Mouse (Mus musculus) layer of hippocampus, adult 2 months (tissue): Measurements from ENCODE around the gene Thra. TPM values are rescaled to one million over a fixed set of nuclear protein-coding genes. Genes with fewer than 3 reads are reported as not detected.

Experiments
- DNase-seq, 2 experiments: peaks; one replicate each; pipeline ENCODE4 v3.0.0; 2022; ENCODE audit warnings: low spot score in 2 of 2
- H3K27ac ChIP-seq: fragments of 200-600 bp; 2 replicates; pipeline ENCODE4 v1.8.1; 2022
- H3K4me3 ChIP-seq: fragments of 200-600 bp; 2 replicates; pipeline ENCODE4 v1.8.1; 2022; ENCODE audit warnings: mild to moderate bottlenecking
- CTCF ChIP-seq: fragments of 200-600 bp; conservative IDR thresholded peaks from 2 replicates; pipeline ENCODE4 v1.8.1; 2022; ENCODE audit warnings: antibody characterized with exemption, mild to moderate bottlenecking, moderate library complexity
- total RNA-seq, 2 experiments: library from RNA; stranded (reverse); gene quantifications; 2 replicates each; pipeline ENCODE4 v1.2.3; 2021

The Thra gene
- total RNA-seq, 2 experiments from 2014 or later: 996 to 1,082 TPM

DNA sequence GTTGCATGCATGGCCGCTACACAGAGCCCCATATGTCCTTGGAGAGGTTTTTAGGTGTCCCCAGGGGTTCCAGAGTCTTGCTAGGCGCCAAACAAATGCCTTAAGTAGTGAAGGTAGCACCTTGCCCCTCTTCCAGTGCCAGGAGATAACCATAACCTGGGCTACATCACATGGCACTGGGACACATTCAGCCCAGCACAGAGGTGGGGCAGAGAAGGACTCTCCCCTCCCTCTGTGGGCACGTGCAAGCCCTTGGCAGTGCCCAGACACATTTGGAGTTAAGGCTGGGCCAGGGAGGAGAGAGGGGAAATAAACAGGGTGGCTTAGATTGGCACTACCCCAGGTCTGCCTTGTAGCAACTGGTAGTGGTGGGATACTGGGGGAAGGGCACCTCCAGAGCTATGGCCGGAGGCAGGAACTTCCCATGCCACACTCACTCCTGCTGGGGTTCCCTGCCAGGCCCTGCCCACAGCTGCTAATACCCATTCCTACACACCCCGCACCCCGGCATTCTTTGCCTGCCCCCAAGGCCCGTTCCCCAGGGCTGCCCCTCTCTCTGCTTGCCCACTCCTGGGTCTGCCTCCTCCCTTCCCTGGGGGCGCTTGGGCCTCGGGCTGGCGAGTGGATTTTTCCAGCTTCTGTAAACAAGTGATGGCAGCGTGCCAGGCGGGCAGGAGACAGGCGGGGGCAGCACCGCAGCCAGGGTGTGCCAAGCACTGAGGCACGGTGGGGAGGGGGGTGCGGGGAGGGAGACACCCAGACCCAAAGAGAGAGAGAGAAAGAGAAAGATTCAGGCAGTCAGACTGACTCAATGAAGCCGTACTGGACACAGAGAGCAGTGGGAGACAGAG, 10.1 kb downstream of the Thra start:
- peak; percentile 82 to 86 for DNase-seq
- TF ChIP-seq CTCF: no peak
- H3K4me3 ChIP-seq: peak overlapping the region; percentile 45
- peak overlapping the region; percentile 97 for H3K27ac ChIP-seq

DNA sequence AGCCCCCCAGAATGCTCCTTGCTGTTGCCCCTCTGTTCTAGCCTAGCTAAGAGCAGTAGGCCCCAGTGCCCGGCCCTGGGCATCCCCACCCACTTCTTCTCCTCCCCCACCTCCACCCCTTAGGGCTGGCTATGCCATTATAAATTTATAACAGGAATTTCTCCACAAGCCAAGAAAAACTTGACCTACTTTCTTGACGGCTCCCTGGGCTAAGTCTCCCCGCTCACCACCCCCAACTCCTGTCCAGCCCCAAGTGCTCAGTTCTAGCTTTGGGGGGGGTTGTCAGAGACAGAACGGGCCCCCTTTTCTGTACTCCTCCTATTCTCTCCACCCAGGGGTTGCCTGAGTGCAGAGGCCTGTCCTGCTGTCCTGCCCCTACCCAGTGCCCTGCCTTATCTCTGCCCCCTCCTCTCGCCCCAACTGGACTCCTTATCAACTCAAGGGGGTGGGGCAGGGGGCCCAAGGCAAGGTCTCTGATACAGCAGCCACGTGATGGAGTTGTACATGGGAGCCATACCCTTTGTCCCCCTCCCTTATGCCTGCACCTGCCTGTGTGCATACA, 10.9 kb downstream of the Thra start:
- peak overlapping the region; percentile 45 for H3K4me3 ChIP-seq
- TF ChIP-seq CTCF: no peak
- no peak for DNase-seq
- peak overlapping the region; percentile 97 for H3K27ac ChIP-seq

DNA sequence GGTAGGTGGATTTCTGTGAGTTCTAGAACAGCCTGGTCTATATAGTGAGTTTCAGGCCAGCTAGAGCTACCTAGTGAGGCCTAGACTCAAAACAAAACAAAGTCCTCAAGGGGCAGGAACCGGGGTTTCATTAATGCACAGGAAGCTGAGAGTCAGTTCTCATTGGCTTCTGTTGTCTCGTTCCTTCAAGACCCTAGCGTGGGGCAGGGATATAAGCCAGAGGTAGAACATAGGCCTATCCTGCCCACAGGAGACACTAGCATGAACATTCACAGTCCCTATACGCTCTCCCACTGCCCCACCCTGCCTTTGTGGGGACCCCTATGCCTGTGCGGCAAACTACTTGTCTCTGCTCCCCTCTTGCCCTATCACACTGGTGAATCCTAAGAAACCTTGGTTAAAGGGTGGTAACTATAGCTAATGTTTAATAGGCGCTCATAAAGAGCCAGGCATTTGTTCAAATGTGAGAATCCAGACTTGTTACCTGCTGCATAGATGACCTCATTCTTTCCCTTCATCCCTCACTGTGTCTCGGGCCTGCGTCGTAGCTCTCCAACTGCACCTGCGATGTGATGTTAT, 12.2 kb downstream of the Thra start:
- TF ChIP-seq CTCF: 0 out of 2 replicates have a peak, but pooled peaks have one; percentile 9
- peak overlapping the region; percentile 97 for H3K27ac ChIP-seq
- DNase-seq: no peak
- no peak overlapping the region for H3K4me3 ChIP-seq

DNA sequence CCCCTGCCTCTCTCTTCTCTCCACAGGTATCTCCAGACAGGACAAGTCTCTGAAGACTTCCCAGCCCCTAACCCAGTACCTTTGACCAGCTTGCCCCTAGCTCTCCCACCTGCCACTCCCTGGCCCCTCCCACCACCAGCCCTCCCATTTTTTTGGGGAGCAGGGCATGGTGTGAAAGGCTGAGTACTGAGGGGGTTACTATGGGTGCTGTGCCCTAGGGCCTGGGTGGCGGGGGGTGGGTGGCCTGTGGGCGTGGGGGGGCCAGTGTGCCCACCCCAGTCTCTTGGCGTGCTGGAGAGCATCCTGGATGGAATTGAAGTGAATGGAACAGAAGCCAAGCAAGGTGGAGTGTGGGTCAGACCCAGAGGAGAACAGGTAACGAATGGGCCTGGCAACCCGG, 12.8 kb downstream of the Thra start:
- Histone ChIP-seq H3K27ac (peak overlapping the region; percentile 97), H3K4me3 (no peak overlapping the region)
- TF ChIP-seq CTCF: no peak
- DNase-seq: no peak

DNA sequence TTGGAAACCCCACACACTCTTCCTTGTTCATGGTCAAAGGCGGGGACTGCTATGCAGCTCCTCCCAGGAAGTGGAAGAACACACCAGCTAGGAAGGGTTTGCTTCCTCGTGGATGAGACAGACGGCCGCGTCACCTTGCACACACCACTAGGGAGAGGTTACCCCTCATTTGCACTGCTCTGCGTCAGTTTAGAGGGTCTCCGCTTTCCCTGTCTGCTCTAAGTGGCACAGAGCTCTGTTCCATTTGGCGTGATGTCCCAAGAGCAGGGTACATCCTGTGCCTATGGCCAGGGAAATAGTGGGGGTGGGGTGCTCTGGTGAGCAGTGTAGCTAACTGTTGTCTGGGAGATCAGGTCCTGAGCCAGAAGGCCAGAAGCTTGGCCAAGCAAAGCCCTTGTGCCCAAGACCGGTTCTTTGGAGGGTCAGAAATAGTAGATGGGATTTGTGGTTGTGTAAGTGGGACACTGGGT, 13.7 kb downstream of the Thra start:
- TF ChIP-seq CTCF: no peak
- Histone ChIP-seq H3K27ac (peak overlapping the region; percentile 97), H3K4me3 (peak overlapping the region; percentile 29; the same call in 1 of the 2 replicates)
- DNase-seq: peak in 1 of 2 experiments; percentile 30

DNA sequence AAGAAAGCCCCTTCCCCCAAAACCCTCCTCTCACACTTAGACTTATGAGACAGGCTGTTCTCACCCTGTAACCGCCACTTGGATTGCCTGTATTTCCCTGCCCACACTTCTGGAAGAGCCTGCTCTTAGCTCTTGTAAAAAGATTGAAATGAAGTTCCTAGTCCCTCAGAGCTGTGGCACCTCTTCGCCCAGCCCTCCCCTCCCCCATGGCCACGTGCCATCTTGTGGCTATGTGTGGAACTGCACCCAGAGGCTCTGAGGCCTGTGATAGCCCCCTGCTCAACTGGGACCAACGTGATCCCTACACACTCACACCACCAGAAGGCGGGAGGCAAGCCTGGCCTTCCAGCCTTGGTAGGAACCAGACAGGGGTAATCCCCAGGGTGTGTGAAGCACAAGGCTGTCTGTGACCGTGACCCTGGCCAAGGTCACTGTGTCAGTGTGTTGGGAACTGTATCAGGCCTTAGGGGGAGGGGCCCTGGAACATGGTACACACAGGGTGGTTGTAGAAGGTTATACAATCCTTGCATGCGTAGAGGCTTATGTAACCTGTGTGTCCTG, 14.3 kb downstream of the Thra start:
- DNase-seq: peak in 1 of 2 experiments; percentile 79
- Histone ChIP-seq H3K27ac (peak overlapping the region; percentile 97), H3K4me3 (peak overlapping the region; percentile 29; the same call in 1 of the 2 replicates)
- peak; percentile 94 for TF ChIP-seq CTCF

DNA sequence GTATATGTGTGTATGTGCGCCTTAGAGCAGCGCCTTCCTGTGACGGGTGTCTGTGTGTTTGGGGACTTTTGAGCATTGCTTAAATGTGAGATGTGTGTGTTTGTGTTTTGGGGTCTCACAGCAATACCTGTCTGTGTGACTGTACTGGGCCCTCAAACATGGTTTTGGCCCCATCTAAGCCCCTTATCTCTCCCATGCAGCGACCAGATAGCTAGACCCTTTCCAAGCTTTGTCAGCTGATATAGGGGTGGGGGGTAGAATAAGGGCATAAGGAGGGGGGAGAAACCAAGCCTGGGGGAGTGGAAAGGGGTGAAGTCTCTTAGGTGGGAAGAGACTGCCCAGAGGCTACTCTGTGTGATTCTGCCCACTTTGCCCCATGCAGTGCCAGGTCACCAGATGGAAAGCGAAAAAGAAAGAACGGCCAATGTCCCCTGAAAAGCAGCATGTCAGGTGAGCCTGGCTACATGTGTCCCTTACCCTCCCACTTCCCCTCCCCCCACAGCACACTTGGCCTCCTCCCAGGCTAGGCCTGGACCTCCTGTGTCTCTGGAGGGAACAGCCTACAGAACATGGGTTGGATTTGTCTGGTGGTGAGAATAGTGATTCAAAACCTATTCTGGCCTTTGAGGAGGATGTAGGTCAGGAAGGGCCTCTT, 15.4 kb downstream of the Thra start:
- DNase-seq: peak in 1 of 2 experiments; percentile 9
- Histone ChIP-seq H3K27ac (peak overlapping the region; percentile 97; the same call in 1 of the 2 replicates), H3K4me3 (no peak overlapping the region)
- TF ChIP-seq CTCF: no peak

DNA sequence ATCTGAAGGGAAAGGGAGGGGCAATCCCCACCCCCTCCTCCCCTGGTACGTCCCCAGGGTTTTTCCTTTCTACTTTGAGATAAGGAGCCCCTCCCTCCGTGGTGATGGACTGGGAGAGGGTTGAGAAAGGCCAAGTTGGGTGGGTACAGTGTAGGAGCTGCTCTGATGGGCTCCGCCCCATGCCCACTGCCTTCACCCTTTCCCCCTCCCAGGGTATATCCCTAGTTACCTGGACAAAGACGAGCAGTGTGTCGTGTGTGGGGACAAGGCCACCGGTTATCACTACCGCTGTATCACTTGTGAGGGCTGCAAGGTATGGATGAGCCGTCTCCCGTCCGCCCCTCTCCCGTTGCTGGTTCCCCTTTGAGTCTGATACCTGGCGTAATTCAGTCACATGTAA, 16.3 kb downstream of the Thra start:
- Histone ChIP-seq H3K27ac (0 out of 2 replicates have a peak overlapping the region, but pooled peaks have one; percentile 40), H3K4me3 (no peak overlapping the region)
- DNase-seq: no peak
- no peak for TF ChIP-seq CTCF

DNA sequence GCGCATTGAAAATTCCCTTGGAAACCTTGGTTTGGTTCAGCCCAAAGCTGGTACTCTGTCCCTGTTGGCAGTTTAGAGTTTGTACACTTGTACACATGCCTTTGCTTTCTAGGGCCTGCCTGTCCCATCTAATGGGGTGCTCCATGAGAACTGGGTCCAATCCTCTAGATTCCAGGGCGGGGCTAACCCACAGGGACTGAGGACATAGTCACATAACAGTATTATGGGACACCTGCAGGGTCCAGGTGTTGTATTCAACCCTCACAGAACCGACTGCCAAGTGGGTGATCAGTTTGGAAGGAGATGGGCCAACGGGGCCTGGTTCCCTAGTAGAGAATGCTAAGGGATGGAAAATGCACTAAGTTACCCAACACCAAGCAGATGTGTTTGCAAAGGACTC, 21.5 kb downstream of the Thra start:
- no peak overlapping the region for H3K4me3 ChIP-seq
- no peak for DNase-seq
- no peak for TF ChIP-seq CTCF
- H3K27ac ChIP-seq: peak overlapping the region; percentile 55

DNA sequence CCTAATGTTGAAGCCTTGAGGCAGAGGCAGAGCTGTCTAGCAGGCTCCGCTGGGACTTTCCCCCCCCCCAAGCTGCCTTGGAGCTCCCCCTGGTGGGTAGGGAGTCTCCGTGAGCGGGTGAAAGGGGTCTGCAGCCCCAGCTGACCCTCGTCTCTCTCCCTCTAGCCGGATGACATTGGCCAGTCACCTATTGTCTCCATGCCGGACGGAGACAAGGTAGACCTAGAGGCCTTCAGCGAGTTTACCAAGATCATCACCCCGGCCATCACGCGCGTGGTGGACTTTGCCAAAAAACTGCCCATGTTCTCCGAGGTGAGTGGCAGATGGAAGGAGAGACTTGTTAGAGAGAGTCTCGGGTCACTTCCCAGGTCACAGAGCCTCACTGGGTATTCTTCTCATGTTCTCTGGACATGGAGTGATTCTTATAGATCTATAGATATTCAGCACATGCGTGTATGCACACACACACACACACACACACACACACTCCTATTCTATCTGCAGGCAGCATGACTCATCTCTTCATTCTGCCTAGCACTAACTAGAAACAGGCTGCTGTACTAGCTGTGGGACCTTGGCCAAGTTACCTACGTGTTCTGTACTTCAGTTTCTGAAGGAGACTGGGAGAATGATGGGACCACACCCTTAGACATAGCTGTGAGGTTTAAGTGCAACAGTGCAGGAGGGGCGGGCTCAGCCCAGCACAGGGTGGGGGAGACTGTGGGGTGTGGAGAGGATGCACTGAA, 22.5 kb downstream of the Thra start:
- DNase-seq: peak in 1 of 2 experiments; percentile 53
- Histone ChIP-seq H3K4me3 (no peak overlapping the region), H3K27ac (peak overlapping the region; percentile 55; the same call in 1 of the 2 replicates)
- peak; percentile 76 for TF ChIP-seq CTCF

DNA sequence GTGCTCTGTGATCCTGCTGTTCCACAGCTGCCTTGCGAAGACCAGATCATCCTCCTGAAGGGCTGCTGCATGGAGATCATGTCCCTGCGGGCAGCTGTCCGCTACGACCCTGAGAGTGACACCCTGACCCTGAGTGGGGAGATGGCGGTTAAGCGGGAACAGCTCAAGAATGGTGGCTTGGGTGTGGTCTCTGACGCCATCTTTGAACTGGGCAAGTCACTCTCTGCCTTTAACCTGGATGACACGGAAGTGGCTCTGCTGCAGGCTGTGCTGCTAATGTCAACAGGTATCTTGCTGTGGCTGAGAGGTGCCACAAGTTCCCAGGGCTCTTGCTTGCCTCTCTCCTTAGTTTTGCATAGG, 23.0 kb downstream of the Thra start:
- TF ChIP-seq CTCF: no peak
- peak overlapping the region; percentile 55; the same call in 1 of the 2 replicates for H3K27ac ChIP-seq

DNA sequence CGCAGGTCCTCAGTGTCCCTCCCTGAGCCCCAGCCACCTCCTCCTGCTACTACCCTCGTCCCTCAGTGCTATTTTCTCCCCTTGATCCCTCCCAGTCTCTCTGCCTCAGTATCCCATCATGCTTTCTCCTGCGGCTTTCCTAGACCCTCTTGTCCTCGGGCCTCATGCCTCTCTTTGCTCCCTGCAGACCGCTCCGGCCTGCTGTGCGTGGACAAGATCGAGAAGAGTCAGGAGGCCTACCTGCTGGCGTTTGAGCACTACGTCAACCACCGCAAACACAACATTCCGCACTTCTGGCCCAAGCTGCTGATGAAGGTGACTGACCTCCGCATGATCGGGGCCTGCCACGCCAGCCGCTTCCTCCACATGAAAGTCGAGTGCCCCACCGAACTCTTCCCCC, 23.7 kb downstream of the Thra start:
- no peak for TF ChIP-seq CTCF
- DNase-seq: peak in 1 of 2 experiments; percentile 10
- peak overlapping the region; percentile 55; the same call in 1 of the 2 replicates for H3K27ac ChIP-seq
- H3K4me3 ChIP-seq: no peak overlapping the region

More for the DNA sequence above, 23.0 kb downstream of the Thra start:
- no peak for DNase-seq
- H3K4me3 ChIP-seq: no peak overlapping the region
